Mouse (Mus musculus) skeletal muscle tissue, adult 2 months (tissue): ENCODE data around the gene Ssh2.

ENCODE experiments used
- DNase-seq: peaks from one replicate; pipeline ENCODE4 v3.0.0-alpha.2; 2012; ENCODE audit warnings: low read depth, low spot score

The Ssh2 gene

DNA sequence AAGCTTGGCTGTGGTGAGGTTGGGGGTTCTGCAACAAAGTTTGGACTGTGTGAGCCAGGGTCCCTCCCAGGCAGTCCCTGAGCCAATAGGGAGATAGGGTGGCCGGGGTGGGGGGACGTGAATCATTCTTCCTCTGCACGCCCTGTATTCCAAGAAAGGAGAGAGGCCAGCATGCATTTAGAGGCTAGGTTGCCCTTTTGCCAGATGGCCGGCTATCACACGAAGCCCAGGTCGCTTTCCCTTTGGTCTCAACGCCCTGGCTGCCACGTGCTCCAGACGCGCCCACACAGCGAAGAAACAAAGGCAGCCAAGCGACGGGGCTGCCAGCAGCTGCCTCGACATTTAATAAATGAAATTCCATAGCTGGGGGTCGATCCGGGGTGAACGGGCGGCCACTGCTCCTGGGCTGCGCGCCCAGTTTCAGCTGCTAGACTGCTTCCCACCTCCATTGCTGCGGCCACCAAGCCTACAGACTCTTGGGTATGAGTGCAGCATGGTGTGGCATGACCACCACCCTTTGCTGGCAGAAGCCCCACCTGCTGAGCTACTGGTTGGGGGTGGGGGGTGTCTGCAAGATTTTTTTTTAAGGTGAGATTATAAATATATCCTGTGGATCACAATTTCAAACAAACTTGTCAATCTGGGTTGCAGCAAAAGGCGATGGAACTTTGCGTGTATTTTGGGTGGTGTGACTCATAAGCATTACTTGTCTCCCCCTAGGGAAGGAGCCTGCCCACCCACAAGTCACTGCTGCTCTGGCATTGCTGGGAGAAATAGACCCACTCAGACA, 275.6 kb downstream of the Ssh2 start:
- no peak for DNase-seq

- DNase-seq = no peak
Observed at GRCm38 (mm10) chr11:77492311-77492871, 276.3 kb downstream of the Ssh2 start.

DNA sequence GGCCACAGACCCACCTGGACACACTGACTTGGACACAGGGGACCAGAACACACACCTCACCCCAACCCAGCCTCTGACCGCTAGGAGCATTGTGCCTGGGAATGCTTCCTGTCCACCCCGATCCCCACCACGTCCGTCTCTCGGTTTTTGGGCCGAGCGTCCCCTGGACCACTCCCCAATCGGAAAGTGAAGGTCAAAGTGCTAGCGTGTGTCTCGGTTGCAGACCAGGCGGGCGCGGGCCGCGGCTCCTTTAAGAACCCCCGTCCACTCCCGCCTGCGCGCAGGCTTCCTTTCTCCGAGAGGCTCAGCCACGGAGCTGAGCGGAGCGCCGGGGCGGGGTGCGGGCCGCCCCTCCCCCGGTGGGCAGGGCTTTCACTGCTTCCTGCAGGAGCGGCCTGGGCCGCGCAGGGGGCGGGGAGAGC, 276.8 kb downstream of the Ssh2 start:
- DNase-seq = peak; percentile 91

DNA sequence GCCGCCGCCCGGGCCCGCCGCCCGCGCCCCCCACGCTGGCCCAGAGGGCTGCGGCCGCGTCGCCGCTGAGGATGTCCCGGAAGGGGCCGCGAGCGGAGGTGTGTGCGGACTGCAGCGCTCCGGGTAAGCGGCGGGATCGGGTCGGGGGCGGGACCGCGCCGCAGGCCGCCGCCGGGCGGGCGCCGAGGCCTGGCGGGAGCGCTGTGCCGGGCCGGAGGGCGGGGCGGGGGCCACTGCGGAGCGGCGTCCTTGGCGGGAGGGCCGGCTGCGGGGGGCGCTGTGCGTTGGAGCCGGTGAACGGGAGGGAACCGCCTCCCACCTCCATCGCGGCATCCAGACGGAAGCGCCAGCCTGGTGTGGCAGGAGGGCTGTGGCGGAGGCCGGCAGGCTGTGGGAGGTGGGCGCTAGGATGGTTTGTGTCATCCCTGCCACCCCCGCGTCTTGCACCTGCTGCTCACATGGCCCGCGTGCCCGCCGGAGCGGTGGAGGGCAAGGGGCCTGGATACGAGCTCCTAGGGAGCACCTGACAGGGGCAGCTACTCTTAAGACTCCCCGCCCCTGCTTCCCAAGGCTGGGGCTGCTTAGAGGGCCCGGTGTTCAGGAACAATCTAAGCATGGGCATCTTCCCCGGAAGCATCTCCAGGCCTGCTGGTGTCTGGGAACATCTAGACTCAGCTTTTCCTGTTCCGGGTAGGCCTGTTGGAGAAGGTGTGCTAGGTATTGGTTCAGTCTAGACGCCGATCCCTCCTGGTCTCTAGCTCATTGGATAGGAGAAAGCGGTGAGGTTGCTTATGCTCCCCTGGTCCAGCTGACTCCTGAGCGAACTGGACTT, 277.6 kb downstream of the Ssh2 start, which contains the start of gene Git1:
Gene Git1, plus strand, starts transcription at position 51 of the 832 bp plus-strand sequence.
- no peak for DNase-seq

GRCm38 (mm10) chr11:77494344-77494676, 278.2 kb downstream of the Ssh2 start:
- DNase-seq = no peak

DNA sequence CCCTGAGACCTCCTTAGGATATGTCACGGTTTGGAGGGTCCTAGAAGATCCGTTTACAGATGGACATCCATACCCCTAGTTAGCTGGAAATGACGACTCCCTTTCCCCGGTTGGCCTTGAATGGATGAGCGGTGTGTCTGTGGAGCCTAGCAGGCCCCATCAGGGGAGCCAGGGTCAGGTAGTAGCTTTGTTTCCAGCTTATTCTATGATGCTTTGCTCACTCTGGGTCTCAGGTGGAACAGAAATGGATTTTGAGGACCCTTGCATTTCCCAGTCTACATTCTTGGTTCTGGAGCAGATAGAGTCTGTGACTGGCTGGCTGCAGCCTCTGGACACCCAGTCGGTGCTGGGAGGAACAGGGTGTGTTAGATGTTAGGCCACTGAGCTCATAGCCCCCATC, 278.7 kb downstream of the Ssh2 start:
- DNase-seq = no peak

DNA sequence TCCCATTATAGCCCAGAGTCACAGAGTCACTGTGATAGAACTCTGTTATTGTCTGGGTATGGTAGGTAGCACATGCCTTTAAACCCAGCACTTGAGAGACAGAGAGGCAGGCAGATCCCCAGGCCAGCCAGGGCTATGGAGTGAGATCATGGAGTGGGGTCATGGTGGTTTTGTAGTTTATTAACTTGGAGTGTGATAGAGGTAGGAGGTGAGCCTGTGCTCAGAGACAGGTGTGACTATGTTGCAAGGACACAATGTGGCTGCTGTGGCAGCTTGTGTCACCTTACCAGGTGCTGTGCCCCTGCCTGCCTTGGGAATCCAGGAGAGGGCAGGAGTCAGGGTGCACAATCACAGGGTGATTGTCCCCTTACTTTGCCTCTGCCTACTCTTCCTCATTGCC, 279.4 kb downstream of the Ssh2 start:
- no peak for DNase-seq

DNA sequence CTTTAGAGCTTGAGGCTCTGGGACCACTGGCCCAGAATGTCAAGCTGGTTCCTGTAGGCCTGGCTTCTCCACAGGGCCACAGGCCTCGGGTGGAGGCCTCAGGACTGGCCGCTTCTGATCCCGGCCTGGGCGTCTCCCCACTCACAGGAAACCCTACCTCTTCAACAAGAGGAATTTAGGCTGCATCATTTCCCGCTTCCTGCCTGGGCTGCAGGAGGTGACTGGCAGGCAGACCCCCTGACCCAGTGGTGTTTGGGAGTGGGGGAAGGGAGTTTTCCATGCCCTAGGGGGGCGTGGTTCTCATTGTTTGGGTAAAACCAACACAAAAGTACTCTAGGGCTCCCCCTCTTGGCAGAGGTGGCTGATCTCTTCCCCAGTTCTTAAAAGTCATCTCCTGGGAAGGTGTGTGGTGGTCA, 281.3 kb downstream of the Ssh2 start:
- DNase-seq = no peak

- DNase-seq = no peak
Observed at GRCm38 (mm10) chr11:77497851-77498250, 281.8 kb downstream of the Ssh2 start.

DNA sequence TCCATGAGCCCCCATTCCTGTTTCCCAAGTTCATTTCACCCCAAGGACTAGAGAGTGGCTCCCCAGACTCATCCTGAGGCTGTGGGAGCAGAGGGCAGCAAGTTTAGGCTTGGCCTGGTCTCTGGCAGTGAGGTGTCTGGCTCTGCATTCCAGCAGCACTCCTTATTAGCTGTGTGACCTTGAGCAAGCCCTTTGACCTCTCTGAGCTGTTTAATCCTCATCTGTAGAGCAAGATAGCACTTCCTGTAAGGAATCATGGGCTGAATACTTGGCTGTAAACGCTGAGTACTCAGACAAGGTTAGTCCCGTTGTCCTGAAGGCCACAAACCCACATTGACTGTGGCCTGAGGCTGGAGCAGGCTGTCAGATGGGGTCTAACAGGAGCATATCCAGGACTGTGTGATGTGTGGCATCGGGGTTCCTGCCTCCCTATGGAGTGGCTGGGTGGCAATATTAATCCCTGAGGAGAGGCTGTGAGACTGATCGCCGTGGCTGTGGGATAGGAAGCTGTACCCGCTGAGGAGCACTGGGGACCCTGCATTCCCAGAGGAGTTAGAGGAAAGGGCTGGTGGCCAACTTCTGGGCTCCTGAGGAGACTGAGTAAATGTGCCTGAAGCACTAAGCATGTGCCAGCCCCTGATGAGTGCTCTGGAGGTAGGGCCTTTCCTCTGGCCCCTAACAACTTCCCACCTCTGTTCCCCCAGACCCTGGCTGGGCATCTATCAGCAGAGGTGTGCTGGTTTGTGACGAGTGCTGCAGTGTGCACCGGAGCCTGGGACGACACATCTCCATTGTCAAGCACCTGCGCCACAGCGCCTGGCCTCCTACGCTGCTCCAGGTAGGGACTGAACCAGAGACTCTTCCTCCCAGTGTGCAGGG, 282.4 kb downstream of the Ssh2 start:
- no peak for DNase-seq

- DNase-seq = no peak
Observed at GRCm38 (mm10) chr11:77499354-77499753, 283.3 kb downstream of the Ssh2 start.

GRCm38 (mm10) chr11:77500361-77501325, 284.6 kb downstream of the Ssh2 start:
- no peak for DNase-seq

- DNase-seq = peak; percentile 85
Observed at GRCm38 (mm10) chr11:77501392-77501791, 285.3 kb downstream of the Ssh2 start.

DNA sequence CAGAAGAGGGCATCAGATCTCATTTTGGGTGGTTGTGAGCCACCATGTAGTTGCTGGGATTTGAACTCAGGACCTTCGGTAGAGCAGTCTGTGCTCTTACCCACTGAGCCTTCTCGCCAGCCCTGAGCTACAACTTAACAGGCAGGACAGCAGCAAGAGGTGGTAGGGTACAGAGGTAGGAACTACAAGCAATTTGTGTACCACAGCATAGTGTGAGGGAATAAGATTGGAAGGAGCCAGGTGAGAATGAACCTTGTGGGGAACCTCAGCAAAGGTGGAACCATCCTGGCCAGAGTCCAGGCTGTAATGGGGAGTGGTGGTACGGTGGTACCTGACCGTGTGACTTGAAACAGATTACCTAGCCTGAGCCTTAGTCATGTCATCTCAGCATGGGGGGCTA, 285.9 kb downstream of the Ssh2 start:
- no peak for DNase-seq

GRCm38 (mm10) chr11:77502481-77502880, 286.4 kb downstream of the Ssh2 start:
- no peak for DNase-seq

DNA sequence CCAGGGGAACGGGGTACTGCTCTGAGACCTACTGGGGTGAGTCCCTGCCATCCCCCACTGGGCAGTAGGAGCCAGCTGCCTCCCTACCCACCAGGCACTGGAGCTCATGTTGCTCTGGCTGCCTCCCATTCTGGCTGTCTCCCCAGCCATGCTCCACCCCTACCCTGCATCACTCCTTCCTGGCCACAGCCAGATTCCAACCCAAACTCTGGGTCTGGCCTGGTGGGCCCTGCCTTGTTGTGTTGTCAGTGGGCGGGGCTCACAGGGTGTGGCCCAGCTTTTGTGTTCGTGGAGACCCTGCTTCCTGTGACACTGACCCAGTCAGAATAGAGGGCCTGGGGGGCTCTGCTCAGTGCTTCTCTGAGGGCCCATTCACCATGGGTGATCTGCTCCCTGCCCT, 287.4 kb downstream of the Ssh2 start:
- DNase-seq = no peak

GRCm38 (mm10) chr11:77504377-77504776, 288.3 kb downstream of the Ssh2 start:
- no peak for DNase-seq

DNA sequence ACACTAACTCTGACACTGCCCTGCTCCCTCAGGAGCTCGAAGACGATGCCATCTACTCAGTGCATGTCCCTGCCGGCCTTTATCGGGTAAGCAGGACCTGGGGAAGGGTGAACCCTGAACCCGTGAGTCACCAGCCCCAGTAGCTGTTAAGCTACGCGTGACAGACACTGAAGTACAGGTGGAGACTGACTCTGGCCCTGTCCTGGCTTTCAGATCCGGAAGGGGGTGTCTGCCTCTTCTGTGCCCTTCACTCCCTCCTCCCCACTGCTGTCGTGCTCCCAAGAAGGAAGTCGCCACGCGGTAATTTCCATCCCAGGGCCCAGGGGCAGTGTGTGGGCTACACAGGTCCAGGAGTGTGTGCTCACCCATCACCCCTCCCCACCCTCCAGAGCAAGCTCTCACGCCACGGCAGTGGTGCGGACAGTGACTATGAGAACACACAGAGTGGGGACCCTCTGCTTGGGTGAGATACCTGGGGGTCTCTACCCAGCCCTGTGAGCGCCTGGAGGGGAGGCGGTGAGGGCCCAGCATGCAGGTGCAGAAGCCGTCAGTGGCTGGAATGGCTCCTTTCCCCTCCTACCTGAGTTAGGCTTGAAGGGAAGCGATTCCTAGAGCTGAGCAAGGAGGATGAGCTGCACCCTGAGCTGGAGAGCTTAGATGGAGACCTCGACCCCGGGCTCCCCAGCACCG, 289.3 kb downstream of the Ssh2 start:
- DNase-seq = no peak

GRCm38 (mm10) chr11:77506273-77506672, 290.2 kb downstream of the Ssh2 start:
- DNase-seq = no peak

DNA sequence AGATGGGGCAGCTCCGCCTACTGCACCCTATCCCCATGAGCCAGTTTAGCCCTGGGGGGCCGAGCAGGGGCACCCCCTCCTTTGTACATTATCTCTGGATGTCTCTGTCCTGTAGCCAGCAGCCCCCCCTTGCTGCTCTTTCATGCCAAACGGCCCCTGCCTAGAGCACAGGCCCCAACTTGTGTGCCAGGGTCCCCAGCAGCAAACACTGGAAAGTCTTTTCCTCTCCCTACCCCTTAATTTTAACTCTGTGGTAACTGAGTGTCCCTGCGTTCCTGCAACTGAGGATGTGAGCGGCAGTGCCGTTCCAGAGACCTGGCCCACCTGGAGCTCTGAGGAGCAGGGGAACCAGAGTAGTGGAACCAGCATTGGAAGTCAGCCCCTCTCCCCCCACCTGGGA, 290.9 kb downstream of the Ssh2 start:
- DNase-seq = no peak
